Mouse (Mus musculus) megakaryocyte progenitor cell, adult 5-6 weeks (primary cell): ENCODE data around the gene Olfr319. TPM values are rescaled to one million over a fixed set of nuclear protein-coding genes. Genes with fewer than 3 reads are reported as not detected.
"Not testable (repeated sequence)": the region's sequence is repeated elsewhere in the genome, so short reads cannot be mapped to it uniquely, and the experiment has no call there.

Experiments
- ATAC-seq: replicated peaks from 2 replicates; pipeline ENCODE4 v1.8.0; 2016; ENCODE audit warnings: mild to moderate bottlenecking, moderate TSS enrichment, inconsistent platforms; ENCODE audit not compliant: poor library complexity
- total RNA-seq, 2 experiments: library from RNA; stranded (forward) in 1 of 2; stranded (reverse) in 1 of 2; fragments of 157-497, 149-512 nt in 1 of 2; fragments of 200-1000 nt in 1 of 2; gene quantifications; 2 replicates each; pipeline versions ENCODE4 v1.2.3 to v1.2.4; 2015 to 2017

The Olfr319 gene
- total RNA-seq (2015), result not detected in 2 replicates
- total RNA-seq (2017), result not detected in 2 replicates

DNA sequence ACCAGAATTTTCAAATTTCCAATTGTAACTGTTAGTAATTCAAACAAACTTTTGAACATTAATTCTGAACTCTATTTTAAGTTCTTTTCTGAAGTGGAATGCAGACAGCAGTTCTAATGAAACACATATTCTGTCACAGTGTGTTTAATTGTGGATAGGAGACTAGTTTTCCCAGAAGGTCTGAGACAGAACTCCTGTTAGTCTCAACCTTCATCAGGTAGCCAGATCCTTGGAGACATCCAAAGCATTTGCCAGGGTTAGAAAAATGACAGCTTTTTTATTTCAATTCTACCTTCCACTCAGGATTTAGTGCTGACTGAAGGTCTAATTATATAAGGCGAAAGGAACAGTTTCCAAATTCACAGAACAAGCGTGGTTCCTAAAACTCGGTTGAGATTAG is at the start of gene Olfr319:
Olfr319 (plus strand) TSS at position 301 of the 400 bp plus-strand sequence.
- no peak for ATAC-seq

DNA sequence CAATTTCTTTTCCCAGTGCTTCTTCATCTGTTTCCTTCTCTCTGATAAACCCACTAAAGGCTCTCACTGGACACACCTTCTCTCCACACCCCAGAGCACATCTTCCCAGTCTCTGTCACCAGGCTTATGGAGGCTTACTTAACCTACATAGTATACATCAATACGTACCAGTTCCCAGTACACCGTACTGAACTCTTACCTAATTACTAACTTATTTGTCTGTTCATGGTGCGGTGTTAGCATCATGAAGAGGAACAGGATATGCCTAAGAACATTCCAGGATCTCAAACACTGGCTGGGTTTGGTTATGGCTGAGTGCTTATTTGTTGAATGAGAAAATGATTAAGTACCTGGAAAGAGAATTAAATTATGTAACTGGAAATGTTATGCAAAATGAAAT is 43.8 kb upstream of the Olfr319 start:
- no peak for ATAC-seq

DNA sequence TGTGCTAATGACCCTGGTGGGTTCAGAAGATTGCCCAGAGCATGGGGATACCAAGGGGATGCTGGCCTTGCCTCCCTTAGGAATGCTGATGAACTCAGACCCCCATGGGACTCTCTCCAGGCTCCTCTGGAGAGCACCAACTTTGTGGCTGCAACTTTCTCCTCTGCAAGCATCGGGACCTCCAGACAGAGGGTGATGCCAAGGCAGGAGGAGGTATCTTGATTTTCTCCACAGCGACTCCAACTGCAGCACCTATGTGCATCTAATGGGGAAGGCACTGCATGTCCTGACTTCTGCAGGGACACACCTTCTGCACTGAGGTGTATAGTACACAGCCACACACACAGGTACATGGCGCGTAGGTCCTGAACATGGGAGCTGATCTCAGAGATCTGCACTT is 40.4 kb upstream of the Olfr319 start, which contains the start of gene Olfr322:
Olfr322 (plus strand) TSS at position 187 of the 400 bp plus-strand sequence.
- ATAC-seq, result no peak

DNA sequence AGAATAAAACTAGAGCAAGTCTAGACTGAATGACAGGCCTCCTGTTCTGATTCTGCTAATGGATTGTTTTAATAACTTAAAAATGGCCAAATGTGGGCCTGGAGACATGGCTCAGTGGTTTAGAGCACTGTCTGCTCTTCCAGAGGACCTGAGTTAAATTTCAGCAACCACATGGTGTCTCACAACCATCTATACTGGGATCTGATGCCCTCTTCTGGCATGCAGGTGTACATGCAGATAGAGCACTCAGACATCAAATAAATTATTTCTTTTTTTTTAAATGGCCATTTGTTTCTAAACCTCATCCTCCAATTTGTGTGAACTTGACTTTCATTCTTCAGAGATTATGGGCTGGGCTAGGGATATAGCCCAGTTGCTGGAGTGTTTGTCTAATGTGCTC is 29.7 kb upstream of the Olfr319 start:
- no peak for ATAC-seq

DNA sequence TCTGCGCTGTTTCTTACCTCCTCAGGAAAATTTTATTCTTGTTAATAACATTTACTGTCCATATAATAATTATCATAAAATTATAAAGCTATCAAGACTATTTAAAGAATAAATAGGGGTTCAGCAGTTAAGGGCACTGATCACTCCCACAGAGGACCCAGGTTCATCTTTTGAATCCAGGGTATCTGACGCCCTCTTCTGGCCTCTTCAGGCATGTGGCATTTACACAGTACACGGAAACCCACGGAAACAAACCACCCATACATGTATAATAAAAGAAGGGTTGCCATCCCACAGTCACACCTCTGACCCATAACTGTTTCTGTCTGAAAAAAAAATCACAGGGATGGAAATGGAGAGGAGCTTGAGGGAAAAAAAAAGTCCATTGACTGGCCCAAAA is 27.1 kb upstream of the Olfr319 start:
- no peak for ATAC-seq

DNA sequence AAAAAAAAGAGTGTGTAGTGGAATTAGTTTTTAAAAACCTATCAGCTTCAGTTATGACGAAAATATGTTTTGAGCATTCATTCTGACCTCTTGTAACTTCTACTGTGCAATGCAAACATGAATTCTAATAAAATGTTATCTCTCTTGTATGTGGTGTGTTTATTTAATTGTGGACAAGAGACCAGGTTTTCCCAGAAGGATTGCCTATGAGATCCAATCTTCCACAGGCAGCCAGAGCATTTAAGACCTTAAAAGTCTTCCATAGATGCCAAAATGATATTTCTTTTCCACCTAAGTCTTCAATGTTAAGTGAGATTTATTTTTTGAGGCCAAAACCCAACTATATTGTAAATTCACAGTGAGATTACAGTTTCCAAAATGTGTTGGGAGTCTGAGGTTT is 18.2 kb upstream of the Olfr319 start, which contains the start of gene Olfr320:
Olfr320 (plus strand) TSS at position 301 of the 400 bp plus-strand sequence.
- no peak for ATAC-seq

DNA sequence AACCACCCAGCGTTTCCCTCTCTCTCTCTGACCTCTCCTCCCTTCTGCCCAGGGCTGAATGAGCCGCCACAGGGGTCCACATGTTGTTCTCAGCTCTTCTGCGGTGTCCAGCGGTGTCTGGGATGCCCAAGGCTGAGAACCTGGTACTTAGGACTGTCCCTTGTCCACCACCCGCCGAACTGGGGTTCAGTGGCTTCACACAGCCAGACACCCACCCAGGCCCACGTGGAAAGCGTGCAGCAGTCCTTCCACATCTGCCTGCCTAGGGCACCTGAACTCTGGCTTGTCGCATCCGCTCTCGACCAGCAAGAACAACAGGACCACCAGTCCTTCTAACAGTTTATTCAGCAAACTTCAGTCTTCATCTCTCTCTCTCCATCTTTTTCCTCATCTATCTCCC is 10.1 kb downstream of the Olfr319 start:
- ATAC-seq, result no peak

DNA sequence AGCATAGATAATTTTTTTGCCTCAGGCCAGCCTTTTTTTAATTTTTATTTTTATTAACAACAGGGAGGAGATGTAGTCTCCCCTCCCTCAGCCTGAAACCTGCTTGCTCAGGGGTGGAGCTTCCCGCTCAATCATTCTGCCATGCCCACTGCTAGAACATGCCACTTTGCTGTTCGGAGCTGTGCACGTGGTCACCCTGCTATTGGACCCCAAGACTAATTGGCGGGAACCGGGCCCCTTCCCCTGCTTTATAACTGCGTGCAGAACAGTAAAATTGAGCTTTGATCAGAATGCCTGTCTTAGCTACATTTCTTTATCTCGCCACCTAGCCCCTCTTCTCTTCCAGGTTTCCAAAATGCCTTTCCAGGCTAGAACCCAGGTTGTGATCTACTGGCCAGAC is 18.8 kb downstream of the Olfr319 start:
- ATAC-seq, result not testable (repeated sequence)

DNA sequence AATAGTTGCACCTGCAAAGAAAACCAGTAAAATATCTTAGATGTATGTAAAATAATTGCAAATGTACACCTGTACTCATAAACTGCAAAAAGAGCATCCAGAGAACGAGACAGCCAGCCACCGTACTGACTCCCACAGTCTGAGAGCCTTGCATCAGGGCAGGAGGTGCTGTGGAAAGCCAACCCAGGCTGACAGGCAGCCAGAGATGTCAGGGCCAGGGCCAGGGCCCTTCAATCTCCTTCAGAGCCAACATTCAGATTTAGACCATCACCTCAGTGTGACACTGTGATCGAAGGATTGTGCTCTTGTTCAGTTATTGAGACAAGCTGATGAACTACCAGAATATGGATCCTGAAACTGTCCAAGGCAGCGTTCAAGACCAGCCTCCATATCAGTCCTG is 20.7 kb downstream of the Olfr319 start:
- ATAC-seq, result no peak

DNA sequence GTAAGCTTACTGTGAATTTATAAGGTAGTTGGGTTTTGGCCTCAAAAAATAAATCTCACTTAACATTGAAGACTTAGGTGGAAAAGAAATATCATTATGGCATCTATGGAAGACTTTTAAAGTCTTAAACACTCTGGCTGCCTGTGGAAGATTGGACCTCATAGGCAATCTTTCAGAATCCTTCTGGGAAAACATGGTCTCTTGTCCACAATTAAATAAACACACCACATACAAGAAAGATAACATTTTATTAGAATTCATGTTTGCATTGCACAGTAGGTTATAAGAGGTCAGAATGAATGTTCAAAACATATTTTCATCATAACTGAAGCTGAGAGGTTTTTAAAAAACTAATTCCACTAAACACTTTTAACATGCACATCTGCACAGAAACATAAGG is 25.0 kb downstream of the Olfr319 start, which contains the start of gene Olfr318:
Olfr318 (minus strand) TSS at position 101 of the 400 bp plus-strand sequence.
- no peak for ATAC-seq

DNA sequence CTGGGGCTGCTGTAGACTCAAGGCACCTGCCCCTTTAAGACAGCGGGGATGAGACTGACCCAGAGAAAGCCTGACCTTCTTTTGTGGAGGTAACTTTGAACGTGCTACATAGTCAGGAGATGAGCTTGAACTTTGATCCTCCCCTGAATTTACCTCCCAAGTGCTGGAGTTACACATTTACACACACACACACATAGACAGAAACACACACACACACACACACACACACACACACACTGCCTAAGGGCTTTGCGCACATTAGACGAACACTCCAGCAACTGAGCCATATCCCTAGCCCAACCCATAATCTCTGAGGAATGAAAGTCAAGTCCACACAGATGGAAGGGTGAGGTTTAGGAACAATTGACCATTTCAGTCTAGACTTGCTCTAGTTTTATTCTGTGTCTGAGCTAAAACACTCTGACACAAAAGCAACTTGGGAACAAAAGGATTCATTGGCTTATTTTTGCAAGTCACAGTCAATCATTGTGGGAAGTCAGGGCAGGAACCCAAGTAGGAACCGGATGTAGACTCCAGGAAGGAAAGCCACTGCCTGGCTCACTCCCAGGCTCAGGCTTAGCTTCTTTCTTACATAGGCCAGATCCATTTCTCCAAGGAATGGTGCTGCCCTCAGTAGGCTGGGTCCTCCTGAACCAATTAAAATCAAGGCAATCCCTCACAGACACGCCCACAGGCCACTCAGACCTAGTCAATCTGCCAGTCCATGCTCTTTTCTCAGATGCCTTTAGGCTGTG is 29.1 kb downstream of the Olfr319 start:
- ATAC-seq, result not testable (repeated sequence)

DNA sequence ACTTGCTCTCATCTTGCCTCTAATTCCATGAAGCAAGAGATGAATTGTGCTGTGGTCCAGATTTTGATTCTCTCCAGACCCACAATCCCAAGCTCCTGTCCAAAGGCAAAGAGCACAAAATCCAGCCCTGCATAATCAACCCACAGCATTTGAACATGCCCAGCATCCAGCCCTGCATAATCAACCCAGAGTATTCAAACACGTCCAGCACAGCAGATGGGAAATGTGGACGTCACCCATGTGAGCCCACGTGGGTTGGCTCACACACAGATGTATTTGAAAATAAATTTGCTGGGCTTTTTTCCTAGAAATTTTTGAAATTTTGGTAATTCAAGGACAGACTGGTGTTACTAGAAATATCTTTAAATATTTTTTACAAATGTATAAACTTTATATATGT is 34.4 kb downstream of the Olfr319 start:
- ATAC-seq, result no peak

DNA sequence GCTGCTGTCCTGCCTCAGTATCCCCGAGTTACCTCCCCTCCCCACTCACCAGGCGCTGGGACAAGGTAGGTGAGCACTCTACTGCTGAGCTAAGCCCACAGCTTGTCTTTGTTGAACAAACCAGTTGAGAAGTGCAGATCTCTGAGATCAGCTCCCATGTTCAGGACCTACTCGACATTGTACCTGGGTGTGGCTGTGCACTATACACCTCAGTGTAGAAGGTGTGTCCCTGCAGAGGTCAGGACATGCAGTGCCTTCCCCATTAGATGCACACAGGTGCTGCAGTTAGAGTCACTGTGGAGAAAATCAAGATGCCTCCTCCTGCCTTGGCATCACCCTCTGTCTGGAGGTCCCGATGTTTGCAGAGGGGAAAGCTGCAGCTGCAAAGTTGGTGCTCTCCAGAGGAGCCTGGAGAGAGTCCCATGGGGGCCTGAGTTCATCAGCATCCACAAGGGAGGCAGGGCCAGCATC is 39.9 kb downstream of the Olfr319 start, which contains the start of gene Olfr317:
Olfr317 (minus strand) TSS at position 421 of the 471 bp plus-strand sequence.
- no peak for ATAC-seq

DNA sequence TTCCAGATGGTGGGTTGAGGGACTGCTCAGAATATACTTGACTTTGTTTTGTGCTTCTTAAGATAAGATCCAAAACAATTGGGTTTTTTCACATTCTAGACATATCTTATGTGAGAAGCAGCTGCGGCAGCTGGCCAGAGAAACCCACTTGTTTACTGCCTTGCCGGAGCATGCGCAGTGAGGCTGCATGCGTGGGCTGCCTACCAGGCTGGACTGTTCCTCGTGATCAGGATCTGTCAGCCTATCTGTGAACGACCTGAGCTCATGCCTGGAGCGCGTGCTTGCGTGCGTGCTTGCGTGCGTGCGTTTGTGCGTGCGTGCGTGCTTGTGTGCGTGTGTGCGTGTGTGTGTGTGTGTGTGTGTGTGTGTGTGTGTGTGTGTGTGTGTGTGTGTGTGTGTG is 52.1 kb downstream of the Olfr319 start:
- ATAC-seq, result not testable (repeated sequence)

DNA sequence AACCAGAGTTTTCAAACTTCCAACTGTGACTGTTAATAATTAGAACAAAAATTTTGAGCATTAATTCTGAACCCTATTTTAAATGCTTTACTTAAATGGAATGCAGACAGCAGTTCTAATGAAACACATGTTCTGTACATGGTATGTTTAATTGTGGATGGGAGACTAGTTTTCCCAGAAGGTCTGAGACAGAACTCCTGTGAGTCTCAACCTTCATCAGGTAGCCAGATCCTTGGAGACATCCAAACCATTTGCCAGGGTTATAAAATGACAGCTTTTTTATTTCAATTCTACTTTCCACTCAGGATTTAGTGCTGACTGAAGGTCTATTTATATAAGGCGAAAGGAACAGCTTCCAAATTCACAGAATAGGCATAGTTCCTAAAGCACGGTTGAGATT is 53.5 kb downstream of the Olfr319 start, which contains the start of gene Olfr316:
Olfr316 (plus strand) TSS at position 301 of the 400 bp plus-strand sequence.
- ATAC-seq, result no peak

Other genes starting within 250 kb of the Olfr319 start
- not detected in 2 replicates for gene Lypd9, start 246.2 kb upstream of the Olfr319 start, total RNA-seq (2015)
- gene Lypd9, start 246.2 kb upstream of the Olfr319 start, total RNA-seq (2017), result not detected in 2 replicates
- gene Olfr30, start 236.9 kb upstream of the Olfr319 start, total RNA-seq (2015), result not detected in 2 replicates
- not detected in 2 replicates for gene Olfr30, start 236.9 kb upstream of the Olfr319 start, total RNA-seq (2017)
- gene Olfr332, start 206.6 kb upstream of the Olfr319 start, total RNA-seq (2015), result not detected in 2 replicates
- not detected in 2 replicates for gene Olfr332, start 206.6 kb upstream of the Olfr319 start, total RNA-seq (2017)
- gene Olfr331, start 196.6 kb upstream of the Olfr319 start, total RNA-seq (2015), result not detected in 2 replicates
- not detected in 2 replicates for gene Olfr331, start 196.6 kb upstream of the Olfr319 start, total RNA-seq (2017)
- gene Olfr330, start 164.3 kb upstream of the Olfr319 start, total RNA-seq (2015), result not detected in 2 replicates
- not detected in 2 replicates for gene Olfr330, start 164.3 kb upstream of the Olfr319 start, total RNA-seq (2017)
- gene Olfr329-ps, start 152.7 kb upstream of the Olfr319 start, total RNA-seq (2015), result not detected in 2 replicates
- gene Olfr329-ps, start 152.7 kb upstream of the Olfr319 start, total RNA-seq (2017), result not detected in 2 replicates
- gene Olfr328, start 143.5 kb upstream of the Olfr319 start, total RNA-seq (2015), result not detected in 2 replicates
- gene Olfr328, start 143.5 kb upstream of the Olfr319 start, total RNA-seq (2017), result not detected in 2 replicates
- not detected in 2 replicates for gene Olfr224, start 128.6 kb upstream of the Olfr319 start, total RNA-seq (2015)
- gene Olfr224, start 128.6 kb upstream of the Olfr319 start, total RNA-seq (2017), result not detected in 2 replicates
- gene Olfr325, start 121.4 kb upstream of the Olfr319 start, total RNA-seq (2015), result not detected in 2 replicates
- not detected in 2 replicates for gene Olfr325, start 121.4 kb upstream of the Olfr319 start, total RNA-seq (2017)
- gene Olfr324, start 104.0 kb upstream of the Olfr319 start, total RNA-seq (2015), result not detected in 2 replicates
- not detected in 2 replicates for gene Olfr324, start 104.0 kb upstream of the Olfr319 start, total RNA-seq (2017)
- gene 2210407C18Rik, start 83.1 kb upstream of the Olfr319 start, total RNA-seq (2015), result not detected in 2 replicates
- gene 2210407C18Rik, start 83.1 kb upstream of the Olfr319 start, total RNA-seq (2017), result not detected in 2 replicates
- gene Olfr323, start 68.7 kb upstream of the Olfr319 start, total RNA-seq (2015), result not detected in 2 replicates
- gene Olfr323, start 68.7 kb upstream of the Olfr319 start, total RNA-seq (2017), result not detected in 2 replicates
- 1.8 and 3.5 TPM in 2 replicates for gene Trim58, start 58.7 kb upstream of the Olfr319 start, total RNA-seq (2015)
- 0.27 and 1.2 TPM in 2 replicates for gene Trim58, start 58.7 kb upstream of the Olfr319 start, total RNA-seq (2017)
- gene Olfr322, start 40.4 kb upstream of the Olfr319 start, total RNA-seq (2015), result not detected in 2 replicates
- gene Olfr322, start 40.4 kb upstream of the Olfr319 start, total RNA-seq (2017), result not detected in 2 replicates
- not detected in 2 replicates for gene Olfr320, start 18.1 kb upstream of the Olfr319 start, total RNA-seq (2015)
- gene Olfr320, start 18.1 kb upstream of the Olfr319 start, total RNA-seq (2017), result not detected in 2 replicates
- not detected in 2 replicates for gene Olfr318, start 24.9 kb downstream of the Olfr319 start, total RNA-seq (2015)
- not detected in 2 replicates for gene Olfr318, start 24.9 kb downstream of the Olfr319 start, total RNA-seq (2017)
- not detected in 2 replicates for gene Olfr317, start 40.0 kb downstream of the Olfr319 start, total RNA-seq (2015)
- not detected in 2 replicates for gene Olfr317, start 40.0 kb downstream of the Olfr319 start, total RNA-seq (2017)
- gene Olfr316, start 53.6 kb downstream of the Olfr319 start, total RNA-seq (2015), result not detected in 2 replicates
- gene Olfr316, start 53.6 kb downstream of the Olfr319 start, total RNA-seq (2017), result not detected in 2 replicates
- gene Olfr315, start 74.0 kb downstream of the Olfr319 start, total RNA-seq (2015), result not detected in 2 replicates
- not detected in 2 replicates for gene Olfr315, start 74.0 kb downstream of the Olfr319 start, total RNA-seq (2017)
- not detected in 2 replicates for gene Olfr314, start 83.8 kb downstream of the Olfr319 start, total RNA-seq (2015)
- not detected in 2 replicates for gene Olfr314, start 83.8 kb downstream of the Olfr319 start, total RNA-seq (2017)
- gene Fam183b, start 102.8 kb downstream of the Olfr319 start, total RNA-seq (2015), result not detected in 2 replicates
- not detected in 2 replicates for gene Fam183b, start 102.8 kb downstream of the Olfr319 start, total RNA-seq (2017)
- not detected in 2 replicates for gene Olfr313, start 115.8 kb downstream of the Olfr319 start, total RNA-seq (2015)
- not detected in 2 replicates for gene Olfr313, start 115.8 kb downstream of the Olfr319 start, total RNA-seq (2017)
- gene Olfr312, start 130.1 kb downstream of the Olfr319 start, total RNA-seq (2015), result not detected in 2 replicates
- gene Olfr312, start 130.1 kb downstream of the Olfr319 start, total RNA-seq (2017), result not detected in 2 replicates
- gene Olfr311, start 140.1 kb downstream of the Olfr319 start, total RNA-seq (2015), result not detected in 2 replicates
- not detected in 2 replicates for gene Olfr311, start 140.1 kb downstream of the Olfr319 start, total RNA-seq (2017)
- 0.90 and 1.1 TPM in 2 replicates for gene Gm12258, start 148.0 kb downstream of the Olfr319 start, total RNA-seq (2015)
- gene Gm12258, start 148.0 kb downstream of the Olfr319 start, total RNA-seq (2017), result 2.0 and 3.0 TPM in 2 replicates
- gene 2810021J22Rik, start 168.1 kb downstream of the Olfr319 start, total RNA-seq (2015), result 1.9 and 3.7 TPM in 2 replicates
- gene 2810021J22Rik, start 168.1 kb downstream of the Olfr319 start, total RNA-seq (2017), result 2.9 and 5.0 TPM in 2 replicates
- 23.9 and 29.2 TPM in 2 replicates for gene Zfp39, start 205.1 kb downstream of the Olfr319 start, total RNA-seq (2015)
- 7.9 and 9.5 TPM in 2 replicates for gene Zfp39, start 205.1 kb downstream of the Olfr319 start, total RNA-seq (2017)
- 1.4 and 1.5 TPM in 2 replicates for gene Btnl10, start 218.7 kb downstream of the Olfr319 start, total RNA-seq (2015)
- gene Btnl10, start 218.7 kb downstream of the Olfr319 start, total RNA-seq (2017), result 1.8 and 1.9 TPM in 2 replicates
- 65.8 and 66.4 TPM in 2 replicates for gene Rnf187, start 239.8 kb downstream of the Olfr319 start, total RNA-seq (2015)
- 70.6 and 83.6 TPM in 2 replicates for gene Rnf187, start 239.8 kb downstream of the Olfr319 start, total RNA-seq (2017)
- 1.6 and 1.9 TPM in 2 replicates for gene Hist3h2ba, start 249.8 kb downstream of the Olfr319 start, total RNA-seq (2015)
- 1.8 and 2.3 TPM in 2 replicates for gene Hist3h2ba, start 249.8 kb downstream of the Olfr319 start, total RNA-seq (2017)